Mouse (Mus musculus) ES-Bruce4 (cell line): ENCODE measurements at regions not wholly inside any gene's neighbourhood (a gene's known extent, or its start where the extent isn't known, plus 50 kb on each side); places are given as distances from the start of the nearest gene placed in this dataset.

ENCODE experiments used
- CTCF ChIP-seq: IDR thresholded peaks from one replicate; pipeline ENCODE4 v1.8.1; 2011; ENCODE audit warnings: low read depth, low read length
- POLR2A ChIP-seq: IDR thresholded peaks from one replicate; pipeline ENCODE4 v1.8.1; 2011; ENCODE audit warnings: low read length; ENCODE audit not compliant: insufficient read depth

DNA sequence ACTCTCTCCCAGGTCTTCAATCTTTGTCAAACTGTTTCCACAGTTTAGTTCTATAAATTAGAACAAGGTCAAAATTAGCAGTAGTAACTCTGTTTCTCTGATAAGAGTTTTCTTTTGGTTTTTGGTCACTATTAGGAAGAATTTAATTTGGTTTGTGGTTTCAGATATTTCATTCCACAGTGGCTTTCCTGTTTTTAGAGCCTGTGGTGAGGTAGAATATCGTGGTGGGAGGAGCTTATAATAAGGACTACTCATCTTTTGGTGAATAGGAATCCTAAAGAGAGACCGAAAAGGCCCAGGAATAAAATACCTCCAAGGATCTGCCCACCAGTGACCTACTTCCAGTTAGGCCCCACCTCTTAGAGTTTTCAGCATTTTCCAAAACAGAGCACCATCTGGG, 125.8 kb upstream of the Fut8 start:
- TF ChIP-seq CTCF (no peak), POLR2A (no peak)
